Mouse (Mus musculus) liver, adult 10 weeks (tissue): Measurements from ENCODE around the gene Selenom. TPM values are rescaled to one million over a fixed set of nuclear protein-coding genes. Genes with fewer than 3 reads are reported as not detected.

ENCODE experiments used
- polyA plus RNA-seq: library from polyadenylated mRNA; stranded (reverse); fragments of 350-450 nt; fragmentation: Illumina TruSeq; extraction: RNeasy Lipid Tissue Mini Kit (QIAGEN cat#74804); gene quantifications from one replicate; pipeline ENCODE4 v1.2.3, GENCODE M21; 2014; ENCODE audit warnings: low read depth, low replicate concordance

Gene Selenom
- not detected for polyA plus RNA-seq

DNA sequence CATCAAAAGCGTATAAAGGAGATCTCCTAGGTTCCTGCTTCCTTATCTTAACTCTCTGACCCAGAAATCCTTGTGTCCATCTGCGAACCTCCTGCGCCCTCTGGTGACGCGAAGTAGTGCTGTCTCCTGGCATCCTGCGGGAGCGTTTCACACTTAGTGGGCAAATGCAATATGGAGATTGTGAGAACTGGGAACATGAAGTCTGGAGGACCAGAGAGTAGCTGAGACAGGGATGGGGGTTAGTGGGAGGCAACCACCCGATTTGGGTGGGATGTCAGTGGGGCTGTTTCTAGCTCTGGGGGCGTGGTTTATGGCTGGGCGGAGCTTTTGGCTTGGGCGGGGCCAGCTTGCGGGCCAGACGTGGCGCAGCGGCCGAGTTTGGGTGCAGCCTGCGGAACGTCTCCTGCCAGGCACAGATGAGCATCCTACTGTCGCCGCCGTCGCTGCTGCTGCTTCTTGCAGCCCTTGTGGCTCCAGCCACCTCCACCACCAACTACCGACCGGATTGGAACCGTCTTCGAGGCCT lies at the start of gene Selenom:
Selenom (plus strand) TSS at position 156 of the 526 bp plus-strand sequence.

DNA sequence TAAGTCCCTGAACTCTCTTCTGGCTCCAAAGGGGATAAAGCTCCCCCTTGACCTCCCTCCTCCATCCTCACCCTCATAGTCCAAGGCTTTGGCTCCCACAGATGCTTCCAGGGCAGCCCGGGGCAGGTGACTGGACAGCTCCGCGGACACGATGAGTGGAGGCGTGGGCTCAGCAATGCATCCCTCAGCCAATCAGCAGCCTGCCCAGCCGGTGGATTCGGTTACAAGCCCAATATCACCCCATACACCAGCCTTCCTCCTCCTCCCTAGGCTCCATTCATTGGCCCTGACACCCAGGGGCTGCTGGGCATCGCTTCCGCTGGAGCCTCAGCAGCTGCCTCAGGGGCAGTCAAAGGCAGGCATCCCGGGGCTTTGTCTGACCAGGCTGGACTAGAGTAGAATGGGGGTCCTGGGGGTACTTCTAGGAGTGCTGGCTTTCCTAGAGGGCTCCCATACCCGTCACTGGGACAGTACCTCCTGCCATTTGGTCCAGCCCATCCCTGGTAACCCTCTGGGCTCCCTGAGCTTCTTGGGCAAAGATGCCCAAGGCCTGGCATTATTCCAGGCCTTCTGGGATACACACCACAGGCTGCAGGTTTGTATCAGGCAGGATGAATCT lies 26.4 kb upstream of the Selenom start, which contains the start of gene Pla2g3:
Pla2g3 (plus strand) TSS at position 333 of the 619 bp plus-strand sequence.

DNA sequence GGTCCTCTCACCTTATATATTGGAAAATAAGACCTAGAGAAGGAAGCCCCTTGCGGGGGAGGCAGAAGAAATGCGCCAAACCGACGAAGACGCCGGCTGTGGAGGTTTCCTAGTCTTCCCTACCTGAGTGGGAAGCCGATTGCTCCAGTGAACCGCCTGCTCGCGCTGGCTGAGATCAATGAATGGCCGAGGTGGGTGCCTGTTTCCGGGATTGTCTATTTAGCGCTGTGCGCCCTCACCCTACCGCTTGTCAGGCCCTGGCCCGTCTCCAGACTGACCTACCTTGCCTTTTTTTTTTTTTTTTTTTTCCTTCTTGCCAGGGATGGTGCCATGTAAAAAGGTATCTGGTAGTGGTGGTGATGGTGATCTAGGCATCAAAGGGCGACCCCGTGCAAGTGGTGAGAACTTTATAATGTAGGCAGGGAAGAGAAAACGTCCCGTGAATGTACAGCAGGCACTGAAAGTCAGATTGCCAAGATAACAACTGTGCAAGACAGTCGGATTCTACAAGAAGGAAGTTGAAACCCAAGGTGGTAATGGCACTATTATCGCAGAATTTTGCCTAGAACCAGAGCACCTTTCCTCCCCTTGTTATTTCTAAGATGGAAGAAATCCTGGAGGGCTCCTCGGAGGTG lies 26.1 kb downstream of the Selenom start, which contains the start of gene Smtn:
Smtn (minus strand) TSS at position 162 of the 635 bp plus-strand sequence.

Other genes starting within 250 kb of the Selenom start
- 114 TPM for gene Drg1, start 248.3 kb upstream of the Selenom start, polyA plus RNA-seq
- gene Patz1, start 225.8 kb upstream of the Selenom start, polyA plus RNA-seq, result 3.3 TPM
- not detected for gene Pik3ip1, start 184.3 kb upstream of the Selenom start, polyA plus RNA-seq
- gene Limk2, start 105.5 kb upstream of the Selenom start, polyA plus RNA-seq, result 2.3 TPM
- 18.9 TPM for gene Rnf185, start 62.3 kb upstream of the Selenom start, polyA plus RNA-seq
- gene Pla2g3, start 26.4 kb upstream of the Selenom start, polyA plus RNA-seq, result not detected
- not detected for gene Inpp5j, start 9.9 kb upstream of the Selenom start, polyA plus RNA-seq
- gene Smtn, start 25.9 kb downstream of the Selenom start, polyA plus RNA-seq, result not detected
- 7.6 TPM for gene Morc2a, start 134.5 kb downstream of the Selenom start, polyA plus RNA-seq